In the genomic region with DNA sequence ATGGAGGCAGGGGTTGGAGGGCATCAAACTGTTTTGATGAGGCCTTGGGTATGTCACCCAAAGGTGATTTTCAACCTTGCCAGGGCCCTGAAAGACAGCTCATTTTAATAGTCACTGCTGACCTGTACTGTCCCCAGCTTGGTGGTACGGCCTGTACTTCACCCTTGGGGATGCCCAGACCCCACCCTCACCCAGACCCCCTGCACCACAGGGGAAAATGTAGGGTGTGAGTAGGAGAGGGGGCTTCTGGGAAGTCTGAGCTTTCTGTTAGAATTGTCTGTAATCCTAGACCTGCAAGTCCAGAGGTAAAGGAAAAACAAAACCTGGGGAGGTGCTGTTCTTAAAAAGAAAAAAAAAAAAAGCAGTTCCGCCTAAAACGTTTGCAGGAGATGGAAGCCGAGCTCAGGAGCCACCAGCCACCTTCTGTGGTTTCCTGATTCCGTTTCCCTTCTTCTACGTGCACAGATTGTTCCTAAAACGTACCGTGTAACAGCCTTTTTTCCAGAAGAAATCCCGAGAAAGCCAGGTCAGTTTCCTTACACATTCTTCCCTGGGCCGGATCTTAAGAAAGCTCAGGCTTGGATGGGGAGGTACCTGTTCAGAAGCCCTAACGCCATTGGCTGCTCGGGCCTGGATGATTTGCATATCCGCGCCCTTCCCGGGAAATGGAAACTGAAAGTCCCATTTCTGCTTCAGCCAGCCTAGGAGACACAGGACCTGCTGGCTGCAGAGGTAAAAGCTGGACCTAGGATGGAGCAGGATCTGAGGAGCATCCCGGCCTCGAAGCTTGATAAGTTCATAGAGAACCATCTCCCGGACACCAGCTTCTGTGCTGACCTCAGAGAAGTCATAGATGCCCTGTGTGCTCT, we compare ENCODE assay signal across 7 mouse cellular contexts. TPM values are rescaled to one million over a fixed set of nuclear protein-coding genes. Genes with fewer than 3 reads are reported as not detected.
DNase-seq lines count a peak whose midpoint lies in the region; ATAC-seq lines count a peak whose summit lies in the region.

TSS of gene Oas1c (minus strand) at position 564 of the 869 bp plus-strand sequence.

- intact Hi-C loops in left cerebral cortex, postnatal 14 days (cut with DNase I): no loop called here

- peak within 1 kb of the TSS; percentile 61 for H3K4me2 ChIP-seq in intestine, embryonic 14.5 days (ENCODE audit: low read length)

- peaks cover 5% of the 10 kb centered on the region for H3K4me1 ChIP-seq in intestine, embryonic 14.5 days (replicated peaks; ENCODE audit: control insufficient read depth, insufficient read depth, low read length)

- H3K9ac ChIP-seq in intestine, embryonic 14.5 days (ENCODE audit: low read length): peak within 1 kb of the TSS; percentile 47

- H3K36me3 ChIP-seq in intestine, embryonic 14.5 days (ENCODE audit: control insufficient read depth, insufficient read depth, low read length): no peaks in the 10 kb centered on the region

- H3K4me3 ChIP-seq in intestine, embryonic 14.5 days (ENCODE audit: low read depth, low read length): peak within 1 kb of the TSS; percentile 34

- 6% methylated on average over 18 of the region's 18 CpGs for WGBS in intestine, embryonic 14.5 days

- no peaks in the 10 kb centered on the region for H3K9me3 ChIP-seq in intestine, embryonic 14.5 days (ENCODE audit: control insufficient read depth, low read length)

- ATAC-seq in intestine, embryonic 14.5 days (replicated peaks; ENCODE audit: low FRiP score, low TSS enrichment, low read depth): peak; percentile 76; the same call in 1 of the 2 replicates

- peak; percentile 73 for DNase-seq in adrenal gland, adult 18-20 months (ENCODE audit: low spot score in 2 of 2)
- DNase-seq in embryo, embryonic 11 days: peak; percentile 92
- peak; percentile 81 for DNase-seq in gastrocnemius, postnatal 25 days
- peak; percentile 85 for DNase-seq in intestine, embryonic 14.5 days (ENCODE audit: low spot score)
- DNase-seq in left cerebral cortex, postnatal 14 days (ENCODE audit: low spot score in 2 of 2): peak; percentile 82 to 88
- peak; percentile 87 for DNase-seq in mesoderm, embryonic 11.5 days (ENCODE audit: low read depth, low spot score)
- DNase-seq in right cerebral cortex, postnatal 36 days (ENCODE audit: low spot score in 2 of 2): peak; percentile 67 to 76

- H3K27ac ChIP-seq in intestine, embryonic 14.5 days (ENCODE audit: low read depth): peak within 1 kb of the TSS; percentile 74

- H3K27me3 ChIP-seq in intestine, embryonic 14.5 days (replicated peaks; ENCODE audit: control insufficient read depth, insufficient read depth, low read length): no peaks in the 10 kb centered on the region

RNA-seq across cellular contexts. Expression of gene Oas1c, which starts in this region (rescaled TPM):
- under 1 TPM; 0.46 to 0.64 TPM for total RNA-seq in adrenal gland, adult 18-20 months (2021)
- total RNA-seq in gastrocnemius, postnatal 25 days (2021): not detected
- 0.70 and 0.79 TPM in 2 replicates for polyA plus RNA-seq in intestine, embryonic 14.5 days (2014; fragmentation: Nextera tagmentation; extraction: Ambion mirVana)
- under 1 TPM; 0.59 to 0.87 TPM for total RNA-seq in left cerebral cortex, postnatal 14 days (2021)

Comparison
In these comparisons a context has a peak if more than half of its experiments do, and no peak if none do; other contexts are left out.
1. Peak in every context shown above with its lines: DNase-seq, ATAC-seq, H3K4me3 ChIP-seq and H3K27ac ChIP-seq.
2. Peak in DNase-seq in adrenal gland, adult 18-20 months; RNA of the gene not detected or under 1 TPM.
3. Peak in DNase-seq in gastrocnemius, postnatal 25 days; RNA of the gene not detected or under 1 TPM.
4. Peak in DNase-seq, ATAC-seq, H3K4me3 ChIP-seq, H3K27ac ChIP-seq, H3K9ac ChIP-seq and H3K4me2 ChIP-seq in intestine, embryonic 14.5 days; RNA of the gene not detected or under 1 TPM.
5. Peak in DNase-seq in left cerebral cortex, postnatal 14 days; RNA of the gene not detected or under 1 TPM.